Mouse (Mus musculus) cerebellum, adult 18-20 months (tissue): ENCODE measurements around the gene Urad.
A peak's percentile ranks its signal among the peaks of the same experiment; 100 is the strongest.

Experiments
- DNase-seq, 2 experiments: peaks; one replicate each; pipeline ENCODE4 v3.0.0; 2021

The Urad gene

DNA sequence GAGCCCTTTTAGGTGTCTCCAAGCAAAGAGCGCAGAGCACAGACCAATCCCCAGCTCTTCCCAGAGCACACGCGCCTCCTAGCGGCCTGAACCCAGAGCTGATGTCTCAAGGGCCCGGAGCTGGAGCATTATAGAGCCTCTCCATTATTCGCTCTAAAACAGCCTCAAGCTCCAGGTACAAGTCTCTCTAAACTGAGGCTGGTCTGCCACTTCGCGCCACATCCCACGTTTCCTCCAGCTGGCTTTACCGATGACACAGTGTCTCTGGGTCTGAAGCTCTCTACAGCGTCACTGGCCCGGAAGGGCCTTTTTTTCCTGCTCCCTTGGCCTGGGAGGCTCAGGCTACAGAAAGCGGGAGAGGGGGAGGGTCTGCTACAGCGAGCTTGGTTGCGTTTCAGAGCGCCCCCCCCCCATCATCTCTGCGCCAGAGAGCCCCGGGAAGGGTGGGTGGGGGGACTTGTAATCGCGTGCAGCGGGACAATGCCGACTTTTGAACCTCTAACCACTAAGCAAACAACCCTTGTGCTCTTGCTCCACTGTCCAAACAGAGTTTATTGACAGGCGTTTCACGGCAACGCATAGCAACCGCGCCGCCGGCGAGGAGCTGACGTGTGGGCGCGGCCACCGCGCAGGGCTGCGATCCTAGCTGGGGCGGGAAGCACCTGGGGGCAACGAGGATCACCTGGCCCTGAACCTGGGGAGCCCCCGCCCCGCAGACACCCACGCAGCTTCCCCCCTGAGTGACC lies 22.8 kb downstream of the Urad start:
- DNase-seq, result peak; percentile 15 to 36

DNA sequence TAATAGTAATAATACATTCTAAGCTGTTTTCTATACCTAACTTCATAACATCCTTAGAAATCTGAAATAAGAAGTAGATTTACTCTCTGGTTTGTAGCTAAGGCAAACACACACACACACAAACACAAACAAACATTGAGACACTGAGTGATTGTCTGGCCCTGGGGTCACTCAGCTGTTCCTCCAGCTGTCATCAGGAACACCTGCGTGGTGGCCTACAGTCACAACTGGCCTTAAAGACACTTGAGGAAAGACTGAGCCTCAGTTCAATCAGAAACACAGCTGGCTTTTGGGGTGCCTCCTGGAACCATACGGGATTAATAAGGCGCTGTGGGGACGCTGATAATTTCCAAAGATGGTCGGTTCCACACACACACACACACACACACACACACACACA lies 25.0 kb downstream of the Urad start:
- DNase-seq, result no peak

- peak; percentile 18 to 33 for DNase-seq
Observed at GRCm38 (mm10) chr5:147294121-147294520, 28.1 kb downstream of the Urad start.

- peak; percentile 53 to 63 for DNase-seq
Observed at GRCm38 (mm10) chr5:147293127-147293910, 28.9 kb downstream of the Urad start.

- no peak for DNase-seq
Observed at GRCm38 (mm10) chr5:147292506-147293120, 29.6 kb downstream of the Urad start.

- no peak for DNase-seq
Observed at GRCm38 (mm10) chr5:147291764-147292505, 30.3 kb downstream of the Urad start.

GRCm38 (mm10) chr5:147284365-147284764 lies 37.9 kb downstream of the Urad start:
- no peak for DNase-seq

- no peak for DNase-seq
Observed at GRCm38 (mm10) chr5:147277547-147277925, 44.7 kb downstream of the Urad start.

GRCm38 (mm10) chr5:147276701-147277546 lies 45.3 kb downstream of the Urad start:
- no peak for DNase-seq

DNA sequence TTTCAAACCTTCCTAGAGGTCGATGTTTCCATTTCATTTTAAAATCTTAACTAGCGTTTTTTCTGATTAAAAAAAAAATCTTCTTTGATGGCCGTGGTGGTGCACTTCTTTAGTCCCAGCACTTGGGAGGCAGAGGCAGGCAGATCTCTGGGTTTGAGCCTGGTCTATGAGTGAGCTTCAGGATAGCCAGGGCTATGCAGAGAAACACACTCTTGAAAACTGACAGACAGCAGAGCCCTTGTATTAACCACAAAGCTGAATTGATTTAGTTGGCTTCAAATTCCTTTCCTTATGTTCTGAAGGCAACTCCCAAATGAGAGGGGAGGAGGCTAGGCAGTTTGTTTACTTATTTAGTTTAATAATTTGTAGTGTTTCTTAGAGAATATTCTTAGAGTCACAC lies 46.5 kb downstream of the Urad start:
- no peak for DNase-seq

- DNase-seq, result no peak
Observed at GRCm38 (mm10) chr5:147274174-147275141, 47.8 kb downstream of the Urad start.

- DNase-seq, result no peak
Observed at GRCm38 (mm10) chr5:147272808-147273345, 49.4 kb downstream of the Urad start.

GRCm38 (mm10) chr5:147272046-147272807 lies 50.0 kb downstream of the Urad start:
- no peak for DNase-seq

DNA sequence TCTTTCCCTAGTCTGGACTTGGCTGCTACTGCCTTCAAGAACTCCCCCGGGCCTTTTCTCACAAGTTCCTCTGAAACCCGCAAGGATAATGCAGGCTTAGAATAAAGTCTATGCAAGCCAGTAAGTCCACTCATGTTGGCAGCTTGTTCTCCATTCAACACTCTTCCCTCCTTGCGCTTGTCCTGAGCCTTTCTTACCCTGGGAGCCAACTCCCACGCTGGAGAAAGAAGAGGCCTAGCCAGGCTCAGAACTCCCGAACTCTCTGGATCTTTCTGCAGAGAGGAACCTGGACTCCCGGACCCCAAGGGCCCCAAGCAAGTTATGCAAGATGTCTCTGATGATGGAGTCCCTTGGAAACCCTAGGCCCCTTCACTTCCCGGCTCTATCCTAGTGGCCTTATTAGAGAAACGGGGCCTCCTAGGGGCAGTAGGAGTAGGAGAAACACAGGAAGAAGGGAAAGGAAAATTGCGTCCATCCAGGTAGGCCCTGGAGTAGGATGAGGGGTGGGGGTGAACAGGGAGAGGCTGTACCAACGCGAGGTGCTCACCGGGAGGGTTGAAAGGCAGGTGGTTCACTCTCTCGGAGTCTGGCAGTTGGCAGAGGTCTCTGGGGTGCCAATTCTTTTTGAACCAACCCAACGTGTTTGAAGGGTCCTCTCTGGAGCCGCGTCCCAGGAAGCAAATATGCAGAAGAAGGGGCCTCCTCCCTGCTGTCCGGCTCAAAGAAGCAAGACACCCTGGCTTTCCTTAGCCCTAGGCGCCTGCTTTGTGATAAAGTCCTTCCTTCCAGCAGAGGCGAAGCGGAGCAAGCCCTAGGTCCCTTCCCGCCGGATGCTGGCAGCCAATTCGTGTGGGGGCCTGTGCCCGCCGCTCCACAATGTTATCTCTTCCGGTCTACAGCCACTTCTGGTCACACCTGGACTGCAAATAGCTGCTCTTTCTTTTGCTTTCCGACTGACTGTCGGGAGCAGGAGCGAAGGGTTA lies 51.3 kb downstream of the Urad start:
- DNase-seq, result no peak

DNA sequence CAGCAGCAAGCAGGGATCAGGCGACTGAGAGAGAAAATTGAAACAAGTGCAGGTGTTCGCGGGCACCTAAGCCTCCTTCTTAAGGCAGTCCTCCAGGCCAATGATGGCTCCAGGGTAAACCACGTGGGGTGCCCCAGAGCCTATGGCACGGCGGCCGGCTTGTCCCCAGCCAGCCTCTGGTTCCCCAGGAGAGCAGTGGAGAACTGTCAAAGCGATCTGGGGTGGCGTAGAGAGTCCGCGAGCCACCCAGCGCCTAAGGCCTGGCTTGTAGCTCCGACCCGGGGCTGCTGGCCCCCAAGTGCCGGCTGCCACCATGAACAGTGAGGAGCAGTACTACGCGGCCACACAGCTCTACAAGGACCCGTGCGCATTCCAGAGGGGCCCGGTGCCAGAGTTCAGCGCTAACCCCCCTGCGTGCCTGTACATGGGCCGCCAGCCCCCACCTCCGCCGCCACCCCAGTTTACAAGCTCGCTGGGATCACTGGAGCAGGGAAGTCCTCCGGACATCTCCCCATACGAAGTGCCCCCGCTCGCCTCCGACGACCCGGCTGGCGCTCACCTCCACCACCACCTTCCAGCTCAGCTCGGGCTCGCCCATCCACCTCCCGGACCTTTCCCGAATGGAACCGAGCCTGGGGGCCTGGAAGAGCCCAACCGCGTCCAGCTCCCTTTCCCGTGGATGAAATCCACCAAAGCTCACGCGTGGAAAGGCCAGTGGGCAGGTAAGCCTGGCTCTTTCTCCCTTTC lies 52.1 kb downstream of the Urad start, which contains the start of gene Pdx1:
Pdx1 (plus strand) TSS at position 34 of the 747 bp plus-strand sequence.
- no peak for DNase-seq

- no peak for DNase-seq
Observed at GRCm38 (mm10) chr5:147269371-147269770, 52.9 kb downstream of the Urad start.

DNA sequence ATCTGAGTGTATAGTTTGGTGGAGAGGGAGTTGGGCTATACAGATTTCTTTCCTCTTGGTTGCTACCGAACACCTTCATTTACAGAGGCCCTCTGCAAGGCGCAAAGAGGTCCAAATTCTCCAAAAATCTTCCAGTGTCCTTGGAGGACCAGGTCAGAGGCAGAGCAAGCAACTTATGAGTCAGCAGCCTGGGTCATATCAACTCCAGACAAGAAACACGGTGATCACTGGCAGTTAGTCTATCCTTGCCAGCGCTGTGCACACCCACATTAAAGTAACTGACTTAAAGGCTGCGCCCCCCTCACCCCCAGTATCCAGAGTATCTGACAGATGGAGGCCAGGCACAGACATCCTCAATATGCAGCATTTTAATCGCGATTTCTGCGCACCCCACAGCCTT lies 53.5 kb downstream of the Urad start:
- no peak for DNase-seq

DNA sequence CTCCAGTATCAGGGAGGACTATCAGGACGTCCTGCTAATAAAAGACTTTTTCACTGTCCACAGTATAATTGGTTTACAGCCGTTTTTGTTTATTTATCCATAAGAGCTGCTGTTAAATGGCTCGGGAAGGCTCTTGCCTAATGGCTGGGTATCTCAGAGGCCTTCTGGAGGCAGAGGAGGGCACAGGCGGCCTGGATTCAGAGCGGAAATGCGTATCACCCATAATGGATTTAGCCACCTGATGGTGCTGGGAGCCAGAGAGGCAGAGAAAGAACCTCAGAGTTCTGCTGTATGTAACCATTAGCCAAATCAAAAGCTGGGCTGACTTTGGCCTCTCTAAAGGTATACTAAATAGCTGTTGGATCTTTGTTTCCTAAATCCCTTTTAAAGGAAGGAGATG lies 54.8 kb downstream of the Urad start:
- no peak for DNase-seq
